In genomic region chr5:149242467-149242866, GRCm38 (mm10) we compare ENCODE assay signal across 15 mouse cellular contexts.
"Had no signal": no experiment of that assay in that cellular context is flagged by ENCODE, and none has a peak within 500 bp of the region (broad histone marks: within the 10 kb centered on the region; RNA-seq: fewer than 3 reads in every experiment).

No protein-coding gene starts in this region.

- DNase-seq: kidney, postnatal 10 days; kidney, postnatal 36 days; liver; liver, embryonic 13.5 days; lung, embryonic 14.5 days; right cerebral cortex, postnatal 14 days; right cerebral cortex, postnatal 4 days; thymus, adult 2 months; thymus, postnatal 14 days had no signal

- H3K4me3 ChIP-seq: kidney, embryonic 15.5 days; limb, embryonic 10.5 days; limb, embryonic 13.5 days; liver, embryonic 13.5 days; midbrain, embryonic 13.5 days had no signal

- H3K27ac ChIP-seq: kidney, embryonic 15.5 days; limb, embryonic 10.5 days; limb, embryonic 13.5 days; liver, embryonic 13.5 days; macrophage; midbrain, embryonic 13.5 days; stomach, postnatal 0 days had no signal
